Mouse (Mus musculus) c-Kit-positive CD71-positive TER-119-positive erythroid progenitor cells, embryonic 14.5 days (primary cell): ENCODE measurements around the gene Tmem203.
"Not testable (repeated sequence)": the region's sequence is repeated elsewhere in the genome, so short reads cannot be mapped to it uniquely, and the experiment has no call there.

Source experiments
- DNase-seq: peaks from one replicate; pipeline ENCODE4 v3.0.0-alpha.2; 2013; ENCODE audit warnings: low spot score

Tmem203 gene

GRCm38 (mm10) chr2:25234050-25234449 is 21.2 kb upstream of the Tmem203 start, which contains the start of gene Slc34a3:
Slc34a3 (minus strand) TSS chr2:25234364.
- DNase-seq: no peak

- no peak for DNase-seq
Observed at GRCm38 (mm10) chr2:25234551-25235220, 20.6 kb upstream of the Tmem203 start.

GRCm38 (mm10) chr2:25236614-25237013 is 18.6 kb upstream of the Tmem203 start, which contains the start of gene Rnf224:
Rnf224 (minus strand) TSS chr2:25236787.
- no peak for DNase-seq

GRCm38 (mm10) chr2:25237522-25237921 is 17.7 kb upstream of the Tmem203 start:
- DNase-seq: no peak

DNA sequence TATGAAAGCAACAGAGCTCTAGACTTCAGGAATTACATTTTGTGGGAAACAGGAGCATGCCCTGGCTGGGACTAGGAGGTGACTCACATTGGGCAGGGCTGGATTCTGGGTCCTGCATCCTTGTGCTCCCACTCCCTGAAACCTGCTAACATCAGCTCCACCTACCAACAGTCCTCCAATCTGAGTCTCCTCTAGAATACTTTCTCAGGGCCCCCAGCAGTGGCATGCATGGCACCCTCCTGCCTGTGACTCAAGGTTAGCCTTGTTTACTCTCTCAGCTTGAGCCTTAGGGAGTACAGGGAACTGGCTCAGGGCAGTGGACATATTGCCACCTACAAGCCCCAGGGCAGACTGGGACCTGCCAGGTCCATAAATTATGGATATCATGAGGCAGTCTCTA is 17.1 kb upstream of the Tmem203 start:
- no peak for DNase-seq

GRCm38 (mm10) chr2:25239766-25240165 is 15.5 kb upstream of the Tmem203 start:
- DNase-seq: no peak

DNA sequence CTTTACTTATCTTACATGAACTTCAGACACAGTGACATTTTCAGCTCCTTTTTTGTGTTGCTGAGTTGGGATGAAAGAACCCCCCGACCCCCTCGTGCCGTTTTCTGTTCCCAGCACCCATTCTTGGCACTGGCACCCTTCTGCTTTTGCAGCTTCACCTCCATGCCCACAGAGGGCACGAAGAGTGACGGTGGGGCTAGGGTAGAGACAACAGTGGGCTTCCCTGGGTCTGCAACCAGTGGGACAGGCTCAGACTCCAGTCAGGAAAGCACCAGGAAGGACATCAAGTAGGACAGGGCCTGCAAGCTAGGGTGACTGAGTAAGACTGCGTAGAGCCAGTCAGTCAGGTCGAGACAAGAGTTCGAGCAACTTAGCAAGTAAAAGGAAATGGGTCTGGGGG is 14.9 kb upstream of the Tmem203 start:
- DNase-seq: no peak

DNA sequence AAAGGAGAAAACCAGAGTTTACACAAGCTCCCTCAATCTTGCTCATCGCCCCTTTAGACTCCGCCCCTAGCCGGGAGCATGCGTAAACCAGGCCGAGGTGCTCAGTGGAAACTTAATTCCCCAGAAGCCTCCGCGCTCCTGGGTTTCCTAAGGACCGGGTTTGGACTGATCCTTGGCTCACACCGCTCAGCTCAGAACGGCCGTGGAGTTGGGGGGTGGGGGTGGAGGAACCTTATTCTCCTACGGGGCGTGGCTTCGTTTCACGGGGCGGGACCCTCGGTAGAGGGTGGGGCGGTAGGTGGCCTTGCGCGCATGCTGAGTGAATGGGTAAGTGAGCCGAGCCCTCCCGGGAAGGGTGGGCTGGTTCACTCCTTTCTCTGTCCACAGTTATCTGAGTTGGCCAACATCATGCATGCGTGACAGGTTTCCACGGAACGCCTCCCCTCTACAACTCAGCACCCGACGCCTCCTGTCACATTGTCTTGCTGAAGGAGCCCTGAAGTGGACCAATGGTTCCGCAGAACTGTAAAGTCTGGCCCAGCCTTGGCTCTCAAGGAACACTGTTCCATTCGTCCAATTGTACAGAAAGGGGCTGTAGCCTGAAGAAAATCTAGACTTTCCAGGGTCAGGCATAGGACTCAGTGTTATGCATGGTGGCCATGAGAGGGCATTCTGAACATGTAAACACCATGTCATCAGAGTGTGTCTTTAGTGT is 14.4 kb upstream of the Tmem203 start:
- DNase-seq: peak; percentile 63

GRCm38 (mm10) chr2:25241438-25241775 is 13.8 kb upstream of the Tmem203 start:
- no peak for DNase-seq

DNA sequence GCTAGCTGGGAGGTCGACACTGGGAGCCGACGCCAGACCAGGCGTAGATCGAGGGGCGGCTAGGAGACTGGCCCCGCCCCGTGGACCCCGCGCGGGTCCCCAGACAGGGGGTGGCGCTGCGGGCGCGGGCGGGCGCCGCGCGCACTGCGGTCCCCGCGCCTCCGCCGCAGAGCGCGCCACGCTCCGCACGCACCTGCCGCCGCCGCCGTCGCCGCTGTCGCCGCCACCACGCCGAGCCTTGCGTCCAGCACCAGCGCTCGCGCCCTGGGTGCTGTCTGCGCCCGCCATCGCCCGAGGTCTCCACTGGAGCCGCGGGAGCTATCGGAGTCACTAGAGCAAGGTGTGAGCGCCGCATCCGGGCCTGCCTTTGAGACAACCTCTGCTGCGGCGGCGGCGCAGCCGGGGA is 13.1 kb upstream of the Tmem203 start, which contains the start of the genes Rnf208 and Cysrt1:
Gene Rnf208 (plus strand): TSS at position 155 of the 406 bp plus-strand sequence.
Gene Cysrt1 (minus strand): TSS at position 352 of the 406 bp plus-strand sequence.
- DNase-seq: no peak

GRCm38 (mm10) chr2:25243342-25243741 is 11.9 kb upstream of the Tmem203 start:
- DNase-seq: no peak

GRCm38 (mm10) chr2:25244144-25244543 is 11.1 kb upstream of the Tmem203 start:
- DNase-seq: no peak

- DNase-seq: no peak
Observed at GRCm38 (mm10) chr2:25246183-25247072, 8.8 kb upstream of the Tmem203 start, which contains the start of gene AL732309.1. AL732309.1 (minus strand) TSS chr2:25246863.

GRCm38 (mm10) chr2:25252331-25252730 is 2.9 kb upstream of the Tmem203 start:
- DNase-seq: no peak

DNA sequence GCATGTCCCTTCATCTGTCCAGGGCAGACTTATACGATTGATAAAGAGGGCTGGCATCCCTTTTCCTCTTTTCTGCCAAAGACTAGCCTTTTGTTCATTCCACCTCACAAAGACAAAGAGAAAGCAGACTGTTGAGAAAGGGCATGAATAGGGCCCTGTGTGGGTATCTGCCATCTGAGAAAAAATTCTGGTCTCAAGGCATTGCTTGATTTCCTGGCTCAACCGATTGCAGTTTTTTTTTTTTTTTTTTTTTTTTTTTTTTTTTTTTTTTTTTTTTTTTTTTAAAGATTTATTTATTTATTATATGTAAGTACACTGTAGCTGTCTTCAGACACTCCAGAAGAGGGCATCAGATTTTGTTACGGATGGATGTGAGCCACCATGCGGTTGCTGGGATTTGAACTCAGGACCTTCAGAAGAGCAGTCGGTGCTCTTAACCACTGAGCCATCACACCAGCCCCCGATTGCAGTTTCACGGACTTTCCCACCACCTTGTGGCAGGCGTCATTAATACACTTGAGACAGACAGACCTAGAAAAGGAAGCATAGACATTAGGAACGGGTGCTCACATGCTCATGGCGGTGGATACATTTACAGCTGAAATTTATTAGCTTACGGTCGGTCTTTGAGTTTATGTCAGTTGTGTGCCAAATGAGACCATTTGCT is 1.3 kb downstream of the Tmem203 start:
- peak; percentile 73 for DNase-seq

DNA sequence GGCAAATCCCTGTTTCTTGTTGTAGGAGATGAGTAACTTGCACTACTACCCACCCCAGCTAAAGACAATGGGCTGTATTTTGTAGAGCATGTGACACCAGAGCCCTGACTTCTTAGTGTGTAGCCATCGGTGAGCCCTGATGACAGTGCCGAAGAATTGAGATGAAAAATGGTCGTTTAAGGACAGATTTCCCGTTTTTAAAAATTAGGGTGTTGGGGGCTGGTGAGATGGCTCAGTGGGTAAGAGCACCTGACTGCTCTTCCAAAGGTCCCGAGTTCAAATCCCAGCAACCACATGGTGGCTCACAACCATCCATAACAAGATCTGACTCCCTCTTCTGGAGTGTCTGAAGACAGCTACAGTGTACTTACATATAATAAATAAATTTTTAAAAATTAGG is 2.0 kb downstream of the Tmem203 start:
- not testable (repeated sequence) for DNase-seq

DNA sequence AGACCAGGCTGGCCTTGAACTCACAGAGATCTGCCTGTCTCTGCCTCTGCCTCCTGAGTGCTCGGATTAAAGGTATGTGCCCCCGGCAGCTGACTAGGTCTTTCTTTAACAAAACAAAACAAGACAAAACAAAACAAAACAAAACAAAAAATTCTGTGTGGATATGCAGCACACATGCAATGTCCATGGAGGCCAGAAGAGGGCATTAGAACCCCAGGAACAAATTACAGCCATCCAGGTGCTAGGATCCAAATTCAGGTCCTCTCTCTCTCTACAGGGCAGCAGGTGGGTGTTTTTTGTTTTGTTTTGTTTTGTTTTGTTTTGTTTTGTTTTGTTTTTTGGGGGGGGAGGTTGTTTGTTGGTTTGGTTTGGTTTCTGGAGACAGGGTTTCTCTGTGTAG is 3.6 kb downstream of the Tmem203 start:
- DNase-seq: peak; percentile 35

DNA sequence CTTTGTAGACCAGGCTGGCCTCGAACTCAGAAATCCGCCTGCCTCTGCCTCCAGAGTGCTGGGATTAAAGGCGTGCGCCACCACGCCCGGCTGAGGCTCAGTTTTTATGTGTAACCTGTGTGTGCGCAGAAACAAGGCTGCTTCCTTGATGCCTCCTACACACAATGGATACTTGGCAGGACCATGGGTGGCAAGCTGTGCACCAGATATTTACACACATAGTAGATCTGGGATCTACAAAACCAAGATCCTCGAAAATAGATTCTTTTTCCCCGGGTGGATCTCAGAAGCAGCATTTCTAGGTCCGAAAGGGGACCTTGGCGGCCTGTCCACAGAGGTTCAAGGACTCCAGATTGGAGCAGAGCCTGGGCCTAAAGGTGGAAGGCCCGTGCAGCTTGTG is 6.6 kb downstream of the Tmem203 start:
- DNase-seq: no peak

GRCm38 (mm10) chr2:25262291-25262767 is 7.1 kb downstream of the Tmem203 start, which contains the start of gene Tprn:
Tprn (plus strand) TSS chr2:25262618.
- DNase-seq: peak; percentile 95

- peak; percentile 51 for DNase-seq
Observed at GRCm38 (mm10) chr2:25262795-25263622, 7.8 kb downstream of the Tmem203 start.
